Mouse (Mus musculus): Measurements from ENCODE around the gene Skor1. TPM values are rescaled to one million over a fixed set of nuclear protein-coding genes. Genes with fewer than 3 reads are reported as not detected.

Skor1 gene
- polyA plus RNA-seq, 1 experiment from 2014 or later = not detected

DNA sequence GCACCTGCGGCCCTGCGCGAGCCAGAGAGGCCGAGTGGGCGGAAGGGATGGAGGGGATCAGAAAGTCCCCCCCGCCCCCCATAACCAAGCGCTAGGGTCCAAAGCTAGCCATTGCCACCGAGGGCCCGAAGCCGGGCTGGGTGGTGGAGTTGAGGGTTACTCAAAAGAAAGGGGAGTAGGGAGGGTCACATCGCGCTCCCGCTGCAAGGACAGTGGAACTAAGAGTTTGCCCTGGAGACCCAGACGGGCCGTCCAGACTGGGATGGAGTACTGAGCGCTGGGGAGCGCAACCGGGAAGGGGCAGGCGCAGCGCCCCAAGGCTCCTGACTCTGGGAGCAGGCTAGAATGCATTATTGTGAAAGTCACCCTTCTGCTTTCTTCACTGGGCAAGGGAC is 608 bp upstream of the Skor1 start:
- Histone ChIP-seq H3K9ac (no peak overlapping the region), H3K4me3 (peak overlapping the region; percentile 50), H3K27me3 (peaks cover 98% of the 10 kb centered on the region), H3K4me2 (peak overlapping the region; percentile 72), H3K27ac (no peak overlapping the region), H3K9me3 (replicated peaks) (no peaks in the 10 kb centered on the region), H3K36me3 (no peaks in the 10 kb centered on the region), H3K4me1 (replicated peaks) (peaks cover 42% of the 10 kb centered on the region)
- ATAC-seq (replicated peaks; ENCODE audit: insufficient number of reproducible peaks, insufficient read depth, low FRiP score, low read depth) = no peak
- WGBS = under 1% methylated on average over 20 of the region's 20 CpGs

DNA sequence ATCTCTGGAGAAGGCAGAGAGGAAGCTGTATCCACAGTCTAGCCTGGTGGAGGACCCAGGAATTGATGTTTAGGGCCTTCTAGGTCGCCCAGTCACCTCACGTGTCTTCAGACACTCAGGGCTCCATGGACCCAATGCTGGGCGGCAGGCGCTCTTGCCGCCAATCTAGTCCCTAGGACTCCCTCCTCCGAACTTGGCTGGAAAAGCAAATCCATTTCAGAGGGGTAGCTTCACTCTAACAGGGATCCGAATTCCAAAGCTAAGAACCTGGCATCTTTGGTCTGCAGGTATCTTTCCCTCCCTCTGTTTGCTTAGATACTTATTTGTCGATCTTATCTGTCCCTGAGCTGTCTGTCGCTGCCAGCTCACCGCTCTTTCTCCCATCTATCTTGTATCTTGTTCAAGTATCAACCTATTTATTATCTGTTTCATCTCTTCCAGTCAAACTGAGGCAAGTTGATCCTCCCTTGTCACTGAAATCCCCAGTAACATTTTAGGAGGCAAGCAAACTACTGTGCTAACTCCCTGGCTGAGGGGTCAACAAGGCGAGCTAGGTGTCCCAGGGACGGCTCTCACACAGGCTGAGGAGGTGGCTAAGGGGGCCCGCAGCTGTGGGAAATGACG is 863 bp downstream of the Skor1 start:
- H3K4me2 ChIP-seq = peak overlapping the region; percentile 72; the same call in 1 of the 2 replicates
- peaks cover 57% of the 10 kb centered on the region for H3K4me1 ChIP-seq (replicated peaks)
- no peaks in the 10 kb centered on the region for H3K9me3 ChIP-seq (replicated peaks)
- no peak for ATAC-seq (replicated peaks; ENCODE audit: insufficient number of reproducible peaks, insufficient read depth, low FRiP score, low read depth)
- H3K27ac ChIP-seq = no peak overlapping the region
- WGBS = 2% methylated on average over 14 of the region's 14 CpGs
- no peak overlapping the region for H3K9ac ChIP-seq
- no peaks in the 10 kb centered on the region for H3K36me3 ChIP-seq
- H3K4me3 ChIP-seq = peak overlapping the region; percentile 50; the same call in 1 of the 2 replicates
- peaks cover 100% of the 10 kb centered on the region for H3K27me3 ChIP-seq

DNA sequence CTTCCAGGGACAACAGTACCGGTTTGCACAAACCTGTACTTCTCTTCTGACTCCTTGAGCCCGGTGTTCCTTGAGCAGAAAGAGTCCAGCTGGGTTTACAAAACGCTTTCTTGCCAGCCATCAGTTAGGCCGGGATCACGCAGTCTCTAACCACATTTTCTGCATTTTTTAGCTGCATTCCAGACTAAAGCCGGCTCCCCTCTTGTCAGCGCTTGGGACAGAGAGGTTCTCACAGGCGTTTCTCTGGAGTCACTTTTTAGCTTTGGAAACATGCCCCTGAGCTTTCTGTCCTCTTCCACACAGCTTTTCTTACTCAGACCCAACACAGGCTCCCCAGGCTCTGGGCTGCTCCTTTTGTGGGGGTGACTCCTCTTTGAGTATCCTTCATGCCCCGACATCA is 1.5 kb downstream of the Skor1 start:
- no peak overlapping the region for H3K27ac ChIP-seq
- WGBS = 2% methylated on average over 9 of the region's 9 CpGs
- no peak for ATAC-seq (replicated peaks; ENCODE audit: insufficient number of reproducible peaks, insufficient read depth, low FRiP score, low read depth)
- no peaks in the 10 kb centered on the region for H3K9me3 ChIP-seq (replicated peaks)
- H3K27me3 ChIP-seq = peaks cover 100% of the 10 kb centered on the region
- H3K4me2 ChIP-seq = no peak overlapping the region
- no peaks in the 10 kb centered on the region for H3K36me3 ChIP-seq
- H3K4me1 ChIP-seq (replicated peaks) = peaks cover 63% of the 10 kb centered on the region
- peak overlapping the region; percentile 50; the same call in 1 of the 2 replicates for H3K4me3 ChIP-seq
- H3K9ac ChIP-seq = no peak overlapping the region

GRCm38 (mm10) chr9:63146856-63147274 is 1.9 kb downstream of the Skor1 start:
- Histone ChIP-seq H3K9ac (no peak overlapping the region), H3K4me3 (peak overlapping the region; percentile 41), H3K27me3 (peaks cover 100% of the 10 kb centered on the region), H3K4me1 (replicated peaks) (peaks cover 67% of the 10 kb centered on the region), H3K36me3 (no peaks in the 10 kb centered on the region), H3K27ac (no peak overlapping the region), H3K9me3 (replicated peaks) (no peaks in the 10 kb centered on the region), H3K4me2 (peak overlapping the region; percentile 59)
- no peak for ATAC-seq (replicated peaks; ENCODE audit: insufficient number of reproducible peaks, insufficient read depth, low FRiP score, low read depth)
- under 1% methylated on average over 20 of the region's 20 CpGs for WGBS

GRCm38 (mm10) chr9:63146126-63146855 is 2.5 kb downstream of the Skor1 start:
- Histone ChIP-seq H3K4me3 (peak overlapping the region; percentile 41), H3K9me3 (replicated peaks) (no peaks in the 10 kb centered on the region), H3K36me3 (no peaks in the 10 kb centered on the region), H3K4me1 (replicated peaks) (peaks cover 68% of the 10 kb centered on the region), H3K4me2 (peak overlapping the region; percentile 59), H3K9ac (no peak overlapping the region), H3K27ac (no peak overlapping the region), H3K27me3 (peaks cover 100% of the 10 kb centered on the region)
- 1% methylated on average over 46 of the region's 46 CpGs for WGBS
- ATAC-seq (replicated peaks; ENCODE audit: insufficient number of reproducible peaks, insufficient read depth, low FRiP score, low read depth) = no peak

GRCm38 (mm10) chr9:63145249-63146125 is 3.3 kb downstream of the Skor1 start:
- no peak for ATAC-seq (replicated peaks; ENCODE audit: insufficient number of reproducible peaks, insufficient read depth, low FRiP score, low read depth)
- 0 out of 2 replicates have a peak overlapping the region, but pooled peaks have one; percentile 20 for H3K9ac ChIP-seq
- H3K9me3 ChIP-seq (replicated peaks) = no peaks in the 10 kb centered on the region
- no peaks in the 10 kb centered on the region for H3K36me3 ChIP-seq
- H3K4me3 ChIP-seq = peak overlapping the region; percentile 41
- peak overlapping the region; percentile 59 for H3K4me2 ChIP-seq
- peaks cover 68% of the 10 kb centered on the region for H3K4me1 ChIP-seq (replicated peaks)
- WGBS = 1% methylated on average over 73 of the region's 73 CpGs
- H3K27ac ChIP-seq = no peak overlapping the region
- peaks cover 100% of the 10 kb centered on the region for H3K27me3 ChIP-seq

DNA sequence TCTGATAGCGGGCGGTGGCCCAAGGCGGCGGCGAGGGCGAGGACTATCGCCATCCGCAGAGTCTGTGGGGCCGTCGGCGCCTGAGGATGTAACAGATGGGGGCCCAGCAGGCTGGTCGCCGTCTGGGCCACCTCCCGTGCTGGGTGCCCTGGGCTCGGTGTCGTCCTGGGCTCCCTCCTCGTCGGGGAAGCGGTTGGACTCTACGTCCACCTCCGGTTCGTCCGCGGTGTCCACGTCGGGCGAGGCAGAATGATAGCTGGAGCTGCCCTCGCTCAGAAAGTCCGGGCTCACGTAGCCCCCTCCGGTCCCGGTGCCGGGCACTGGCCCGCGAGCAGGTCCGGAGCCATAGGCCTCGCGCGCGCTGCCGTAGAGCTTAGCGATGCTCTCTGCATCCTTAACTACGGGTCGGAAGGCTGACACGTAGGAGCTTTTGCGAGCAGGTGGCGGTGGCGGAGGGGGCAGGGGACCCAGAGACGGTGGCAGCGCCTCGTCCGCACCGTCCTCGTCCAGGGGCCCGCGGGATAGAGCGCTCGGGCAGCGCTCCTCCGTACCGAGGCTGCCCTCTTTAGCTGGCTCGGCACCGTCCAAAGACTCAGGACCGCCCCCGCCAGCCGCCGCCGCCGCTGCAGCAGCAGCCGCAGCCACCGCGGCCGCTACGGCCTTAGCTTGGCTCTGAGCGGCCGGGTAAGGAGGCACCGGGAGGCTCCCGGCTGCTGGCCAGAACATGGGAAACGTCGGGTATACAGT is 4.1 kb downstream of the Skor1 start:
- Histone ChIP-seq H3K4me3 (peak overlapping the region; percentile 41), H3K9me3 (replicated peaks) (no peaks in the 10 kb centered on the region), H3K27ac (no peak overlapping the region), H3K4me2 (peak overlapping the region; percentile 59), H3K27me3 (peaks cover 100% of the 10 kb centered on the region), H3K9ac (0 out of 2 replicates have a peak overlapping the region, but pooled peaks have one; percentile 20), H3K36me3 (no peaks in the 10 kb centered on the region), H3K4me1 (replicated peaks) (peaks cover 73% of the 10 kb centered on the region)
- no peak for ATAC-seq (replicated peaks; ENCODE audit: insufficient number of reproducible peaks, insufficient read depth, low FRiP score, low read depth)
- 1% methylated on average over 80 of the region's 80 CpGs for WGBS

GRCm38 (mm10) chr9:63143641-63144501 is 4.9 kb downstream of the Skor1 start:
- 2% methylated on average over 47 of the region's 47 CpGs for WGBS

DNA sequence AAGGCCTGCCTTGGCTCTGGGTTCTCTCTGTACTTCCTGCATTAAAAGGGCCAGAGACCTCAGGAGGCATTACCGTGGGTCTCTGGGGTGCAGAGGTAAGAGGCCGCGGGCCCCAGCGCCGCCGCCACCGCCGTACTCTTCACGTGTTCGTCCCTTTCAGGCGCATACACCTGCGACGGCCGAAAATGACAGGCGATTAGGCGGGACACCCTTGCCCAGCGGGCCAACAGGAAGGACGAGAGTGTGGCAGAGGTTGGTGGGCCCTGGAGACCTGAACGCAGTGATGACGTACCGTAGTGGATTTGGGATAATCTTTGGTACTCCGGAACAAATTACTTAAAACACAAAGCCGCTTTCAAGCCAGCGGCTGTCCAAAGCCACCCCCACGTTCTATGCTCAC is 5.5 kb downstream of the Skor1 start:
- ATAC-seq (replicated peaks; ENCODE audit: insufficient number of reproducible peaks, insufficient read depth, low FRiP score, low read depth) = no peak
- no peak overlapping the region for H3K27ac ChIP-seq
- H3K27me3 ChIP-seq = peaks cover 100% of the 10 kb centered on the region
- 2% methylated on average over 25 of the region's 25 CpGs for WGBS
- H3K9ac ChIP-seq = no peak overlapping the region
- H3K4me3 ChIP-seq = peak overlapping the region; percentile 41; the same call in 1 of the 2 replicates
- H3K4me2 ChIP-seq = peak overlapping the region; percentile 59; the same call in 1 of the 2 replicates
- H3K36me3 ChIP-seq = no peaks in the 10 kb centered on the region
- H3K4me1 ChIP-seq (replicated peaks) = peaks cover 71% of the 10 kb centered on the region
- H3K9me3 ChIP-seq (replicated peaks) = no peaks in the 10 kb centered on the region

More at GRCm38 (mm10) chr9:63143641-63144501, 4.9 kb downstream of the Skor1 start:
- no peak overlapping the region for H3K27ac ChIP-seq
- H3K4me2 ChIP-seq = peak overlapping the region; percentile 59
- no peaks in the 10 kb centered on the region for H3K36me3 ChIP-seq
- no peaks in the 10 kb centered on the region for H3K9me3 ChIP-seq (replicated peaks)
- H3K9ac ChIP-seq = no peak overlapping the region
- H3K27me3 ChIP-seq = peaks cover 100% of the 10 kb centered on the region
- H3K4me1 ChIP-seq (replicated peaks) = peaks cover 71% of the 10 kb centered on the region
- H3K4me3 ChIP-seq = peak overlapping the region; percentile 41
- ATAC-seq (replicated peaks; ENCODE audit: insufficient number of reproducible peaks, insufficient read depth, low FRiP score, low read depth) = no peak
